Mouse (Mus musculus): Measurements from ENCODE around the gene Xlr5a. TPM values are rescaled to one million over a fixed set of nuclear protein-coding genes. Genes with fewer than 3 reads are reported as not detected.
"Not testable (repeated sequence)": the region's sequence is repeated elsewhere in the genome, so short reads cannot be mapped to it uniquely, and the experiment has no call there.

Gene Xlr5a
- polyA plus RNA-seq, 1 experiment from 2014 or later = not detected

- H3K9me3 ChIP-seq (replicated peaks); H3K27me3 ChIP-seq (replicated peaks); H3K9ac ChIP-seq (replicated peaks); ATAC-seq (ENCODE audit: low FRiP score); H3K4me1 ChIP-seq; H3K4me3 ChIP-seq (replicated peaks); H3K27ac ChIP-seq (replicated peaks); H3K4me2 ChIP-seq; H3K36me3 ChIP-seq: not testable (repeated sequence)
- 89% methylated on average over 14 of the region's 14 CpGs for WGBS
Observed at GRCm38 (mm10) chrX:73242821-73243325, 49.9 kb downstream of the Xlr5a start, which contains the start of gene Xlr4c. Gene Xlr4c, minus strand, starts transcription at chrX:73243130.

- H3K9ac ChIP-seq (replicated peaks) = peak overlapping the region; percentile 64
- no peaks in the 10 kb centered on the region for H3K9me3 ChIP-seq (replicated peaks)
- H3K27me3 ChIP-seq (replicated peaks) = no peaks in the 10 kb centered on the region
Observed at GRCm38 (mm10) chrX:73229288-73229687, 63.5 kb downstream of the Xlr5a start.

GRCm38 (mm10) chrX:73228606-73229214 lies 64.1 kb downstream of the Xlr5a start:
- ATAC-seq (ENCODE audit: low FRiP score) = peak; percentile 80
- H3K9ac ChIP-seq (replicated peaks) = peak overlapping the region; percentile 64
- no peaks in the 10 kb centered on the region for H3K36me3 ChIP-seq
- peak overlapping the region; percentile 60 for H3K4me3 ChIP-seq (replicated peaks)
- H3K27ac ChIP-seq (replicated peaks) = peak overlapping the region; percentile 94
- no peaks in the 10 kb centered on the region for H3K9me3 ChIP-seq (replicated peaks)
- H3K4me2 ChIP-seq = peak overlapping the region; percentile 62
- WGBS = 30% methylated on average over 51 of the region's 51 CpGs
- H3K4me1 ChIP-seq = peaks cover 10% of the 10 kb centered on the region; the same call in 1 of the 2 replicates
- no peaks in the 10 kb centered on the region for H3K27me3 ChIP-seq (replicated peaks)

More at GRCm38 (mm10) chrX:73229288-73229687, 63.5 kb downstream of the Xlr5a start:
- no peak for ATAC-seq (ENCODE audit: low FRiP score)
- H3K36me3 ChIP-seq = no peaks in the 10 kb centered on the region
- peak overlapping the region; percentile 94 for H3K27ac ChIP-seq (replicated peaks)
- peaks cover 10% of the 10 kb centered on the region; the same call in 1 of the 2 replicates for H3K4me1 ChIP-seq
- WGBS = 31% methylated on average over 3 of the region's 3 CpGs
- H3K4me2 ChIP-seq = peak overlapping the region; percentile 62
- H3K4me3 ChIP-seq (replicated peaks) = peak overlapping the region; percentile 60

- peak within 1 kb of the TSS; percentile 64 for H3K9ac ChIP-seq (replicated peaks)
- peaks cover 10% of the 10 kb centered on the region; the same call in 1 of the 2 replicates for H3K4me1 ChIP-seq
- H3K36me3 ChIP-seq = no peaks in the 10 kb centered on the region
- H3K4me2 ChIP-seq = peak within 1 kb of the TSS; percentile 62
- 15% methylated on average over 39 of the region's 39 CpGs for WGBS
- H3K9me3 ChIP-seq (replicated peaks) = no peaks in the 10 kb centered on the region
- ATAC-seq (ENCODE audit: low FRiP score) = peak; percentile 96
- peak within 1 kb of the TSS; percentile 60 for H3K4me3 ChIP-seq (replicated peaks)
- peak within 1 kb of the TSS; percentile 94 for H3K27ac ChIP-seq (replicated peaks)
- no peaks in the 10 kb centered on the region for H3K27me3 ChIP-seq (replicated peaks)
Observed at GRCm38 (mm10) chrX:73227914-73228605, 64.7 kb downstream of the Xlr5a start, which contains the start of gene F8a. Gene F8a, plus strand, starts transcription at chrX:73228291.

- no peak overlapping the region for H3K4me2 ChIP-seq
- H3K4me1 ChIP-seq = 0 out of 2 replicates have a peak, but pooled peaks cover under 1% of the 10 kb centered on the region
- H3K9ac ChIP-seq (replicated peaks) = no peak overlapping the region
- H3K27ac ChIP-seq (replicated peaks) = no peak overlapping the region
- ATAC-seq (ENCODE audit: low FRiP score) = no peak
- no peaks in the 10 kb centered on the region for H3K9me3 ChIP-seq (replicated peaks)
- no peaks in the 10 kb centered on the region for H3K36me3 ChIP-seq
- no peaks in the 10 kb centered on the region for H3K27me3 ChIP-seq (replicated peaks)
- WGBS = 48% methylated on average over 1 of the region's 1 CpGs
- H3K4me3 ChIP-seq (replicated peaks) = no peak overlapping the region
Observed at GRCm38 (mm10) chrX:73225365-73225764, 67.4 kb downstream of the Xlr5a start.

- H3K27me3 ChIP-seq (replicated peaks); H3K4me3 ChIP-seq (replicated peaks); H3K9ac ChIP-seq (replicated peaks); H3K27ac ChIP-seq (replicated peaks); H3K4me1 ChIP-seq; H3K4me2 ChIP-seq; H3K9me3 ChIP-seq (replicated peaks); H3K36me3 ChIP-seq; ATAC-seq (ENCODE audit: low FRiP score): not testable (repeated sequence)
- 83% methylated on average over 19 of the region's 19 CpGs for WGBS
Observed at GRCm38 (mm10) chrX:73213819-73214564, 78.8 kb downstream of the Xlr5a start, which contains the start of gene Xlr4b. Gene Xlr4b, plus strand, starts transcription at chrX:73214333.

- H3K36me3 ChIP-seq; H3K27ac ChIP-seq (replicated peaks); H3K4me2 ChIP-seq; H3K4me1 ChIP-seq; H3K9ac ChIP-seq (replicated peaks); H3K9me3 ChIP-seq (replicated peaks); H3K27me3 ChIP-seq (replicated peaks); H3K4me3 ChIP-seq (replicated peaks): not testable (repeated sequence)
- WGBS = 80% methylated on average over 12 of the region's 12 CpGs
- ATAC-seq (ENCODE audit: low FRiP score) = peak; percentile 80; the same call in 1 of the 2 replicates
Observed at GRCm38 (mm10) chrX:73191934-73192333, 100.8 kb downstream of the Xlr5a start, which contains the start of gene Xlr3b. Gene Xlr3b, plus strand, starts transcription at chrX:73192207.

- H3K4me3 ChIP-seq (replicated peaks); H3K27ac ChIP-seq (replicated peaks); H3K4me1 ChIP-seq; ATAC-seq (ENCODE audit: low FRiP score); H3K9ac ChIP-seq (replicated peaks); H3K36me3 ChIP-seq; H3K27me3 ChIP-seq (replicated peaks); H3K9me3 ChIP-seq (replicated peaks); H3K4me2 ChIP-seq: not testable (repeated sequence)
- WGBS = 89% methylated on average over 8 of the region's 15 CpGs
Observed at GRCm38 (mm10) chrX:73176889-73177288, 115.9 kb downstream of the Xlr5a start, which contains the start of gene Spin2d. Gene Spin2d, minus strand, starts transcription at chrX:73176989.

GRCm38 (mm10) chrX:73149350-73149749 lies 143.4 kb downstream of the Xlr5a start, which contains the start of gene DXBay18:
Gene DXBay18, minus strand, starts transcription at chrX:73149450.
- not testable (repeated sequence) for ATAC-seq (ENCODE audit: low FRiP score); H3K9me3 ChIP-seq (replicated peaks); H3K27ac ChIP-seq (replicated peaks); H3K4me3 ChIP-seq (replicated peaks); H3K27me3 ChIP-seq (replicated peaks); H3K36me3 ChIP-seq; H3K4me2 ChIP-seq; H3K4me1 ChIP-seq; H3K9ac ChIP-seq (replicated peaks)
- WGBS = no CpG with 5 or more reads among the region's 7 CpGs

GRCm38 (mm10) chrX:73148496-73148895 lies 144.3 kb downstream of the Xlr5a start, which contains the start of gene Xlr5b:
Gene Xlr5b, plus strand, starts transcription at chrX:73148796.
- not testable (repeated sequence) for H3K9ac ChIP-seq (replicated peaks); H3K27ac ChIP-seq (replicated peaks); ATAC-seq (ENCODE audit: low FRiP score); H3K36me3 ChIP-seq; H3K9me3 ChIP-seq (replicated peaks); H3K4me2 ChIP-seq; H3K27me3 ChIP-seq (replicated peaks); H3K4me1 ChIP-seq; H3K4me3 ChIP-seq (replicated peaks)
- WGBS = no CpG with 5 or more reads among the region's 20 CpGs

- WGBS = no CpG with 5 or more reads among the region's 7 CpGs
- H3K4me2 ChIP-seq; H3K4me1 ChIP-seq; H3K27ac ChIP-seq (replicated peaks); H3K9ac ChIP-seq (replicated peaks); H3K4me3 ChIP-seq (replicated peaks); H3K9me3 ChIP-seq (replicated peaks); H3K27me3 ChIP-seq (replicated peaks); H3K36me3 ChIP-seq: not testable (repeated sequence)
- ATAC-seq (ENCODE audit: low FRiP score) = peak; percentile 73
Observed at GRCm38 (mm10) chrX:73143218-73143618, 149.6 kb downstream of the Xlr5a start.

Measured in neural tube, embryonic 15.5 days (tissue).